Comparison of ENCODE assay signal across 8 mouse cellular contexts in genomic region chr6:113740236-113741217, GRCm38 (mm10). TPM values are rescaled to one million over a fixed set of nuclear protein-coding genes. Genes with fewer than 3 reads are reported as not detected.
DNase-seq lines count a peak whose midpoint lies in the region; ATAC-seq lines count a peak whose summit lies in the region.

Gene Sec13 (minus strand): TSS chr6:113740743.

- H3K4me3 ChIP-seq in heart, embryonic 11.5 days (ENCODE audit: low read depth, low read length), result peak within 1 kb of the TSS; percentile 94
- H3K4me3 ChIP-seq in kidney, embryonic 16.5 days (ENCODE audit: low read length), result peak within 1 kb of the TSS; percentile 83
- peak within 1 kb of the TSS; percentile 85 for H3K4me3 ChIP-seq in liver, embryonic 11.5 days (ENCODE audit: low read depth, low read length)
- H3K4me3 ChIP-seq in stomach, embryonic 14.5 days (ENCODE audit: low read depth, low read length), result peak within 1 kb of the TSS; percentile 77

- DNase-seq in B cell, adult 2 months, result peak; percentile 91
- peak; percentile 96 for DNase-seq in brain, adult 2 months (ENCODE audit: low read depth, low spot score)
- DNase-seq in liver, embryonic 11.5 days (ENCODE audit: low spot score), result peak; percentile 80
- DNase-seq in naive thymus-derived CD4-positive, alpha-beta T cell, adult 2 months (ENCODE audit: low read depth), result peak; percentile 92

- H3K9me3 ChIP-seq in heart, embryonic 11.5 days (replicated peaks; ENCODE audit: control insufficient read depth, low read length), result no peaks in the 10 kb centered on the region
- no peaks in the 10 kb centered on the region for H3K9me3 ChIP-seq in kidney, embryonic 16.5 days (ENCODE audit: low read length)
- H3K9me3 ChIP-seq in liver, embryonic 11.5 days (ENCODE audit: control insufficient read depth, low read length), result no peaks in the 10 kb centered on the region
- H3K9me3 ChIP-seq in stomach, embryonic 14.5 days (ENCODE audit: control insufficient read depth, low read depth, low read length), result no peaks in the 10 kb centered on the region

- ATAC-seq in erythroblast, adult 5-6 weeks (replicated peaks; ENCODE audit: low FRiP score, poor library complexity, severe bottlenecking), result peak; percentile 92
- peak; percentile 67 for ATAC-seq in heart, embryonic 11.5 days (replicated peaks; ENCODE audit: insufficient number of reproducible peaks, low FRiP score, low TSS enrichment)
- ATAC-seq in kidney, embryonic 16.5 days (ENCODE audit: low FRiP score, low TSS enrichment), result peak; percentile 83
- peak; percentile 83 for ATAC-seq in liver, embryonic 11.5 days (replicated peaks; ENCODE audit: low FRiP score)
- peak; percentile 75 for ATAC-seq in stomach, embryonic 14.5 days (ENCODE audit: insufficient number of reproducible peaks, insufficient read depth, low FRiP score, low read depth)

- WGBS in heart, embryonic 11.5 days (ENCODE audit: insufficient replicate concordance), result 7% methylated on average over 41 of the region's 41 CpGs
- WGBS in kidney, embryonic 16.5 days, result 7% methylated on average over 41 of the region's 41 CpGs
- 7% methylated on average over 41 of the region's 41 CpGs for WGBS in liver, embryonic 11.5 days
- WGBS in stomach, embryonic 14.5 days, result 7% methylated on average over 41 of the region's 41 CpGs

- H3K4me2 ChIP-seq in heart, embryonic 11.5 days, result peak within 1 kb of the TSS; percentile 91
- peak within 1 kb of the TSS; percentile 86 for H3K4me2 ChIP-seq in kidney, embryonic 16.5 days (replicated peaks; ENCODE audit: low read depth, low read length)
- peak within 1 kb of the TSS; percentile 73 for H3K4me2 ChIP-seq in liver, embryonic 11.5 days
- H3K4me2 ChIP-seq in stomach, embryonic 14.5 days (replicated peaks; ENCODE audit: low read depth, low read length), result peak within 1 kb of the TSS; percentile 92

- no peak within 1 kb of the TSS; the same call in none of the 2 replicates for H3K27ac ChIP-seq in heart, embryonic 11.5 days (ENCODE audit: low read depth, low read length)
- no peak within 1 kb of the TSS for H3K27ac ChIP-seq in kidney, embryonic 16.5 days (ENCODE audit: low read length)
- 0 out of 2 replicates have a peak within 1 kb of the TSS, but pooled peaks have one; percentile 4 for H3K27ac ChIP-seq in liver, embryonic 11.5 days (ENCODE audit: low read depth, low read length)
- H3K27ac ChIP-seq in stomach, embryonic 14.5 days (ENCODE audit: low read length), result 0 out of 2 replicates have a peak within 1 kb of the TSS, but pooled peaks have one; percentile 11

- peaks cover 11% of the 10 kb centered on the region for H3K36me3 ChIP-seq in heart, embryonic 11.5 days (ENCODE audit: control insufficient read depth, insufficient read depth, low read length)
- H3K36me3 ChIP-seq in kidney, embryonic 16.5 days (ENCODE audit: insufficient read depth, low read length), result peaks cover 11% of the 10 kb centered on the region
- peaks cover 19% of the 10 kb centered on the region for H3K36me3 ChIP-seq in liver, embryonic 11.5 days (ENCODE audit: control insufficient read depth, insufficient read depth, low read length)
- H3K36me3 ChIP-seq in stomach, embryonic 14.5 days (ENCODE audit: control insufficient read depth, insufficient read depth, low read length), result peaks cover 12% of the 10 kb centered on the region

- H3K9ac ChIP-seq in heart, embryonic 11.5 days (ENCODE audit: low read depth, low read length), result peak within 1 kb of the TSS; percentile 89
- H3K9ac ChIP-seq in kidney, embryonic 16.5 days (replicated peaks; ENCODE audit: low read length), result peak within 1 kb of the TSS; percentile 75
- H3K9ac ChIP-seq in liver, embryonic 11.5 days (ENCODE audit: low read depth, low read length), result peak within 1 kb of the TSS; percentile 82
- peak within 1 kb of the TSS; percentile 69 for H3K9ac ChIP-seq in stomach, embryonic 14.5 days (replicated peaks; ENCODE audit: low read depth, low read length)

- H3K4me1 ChIP-seq in heart, embryonic 11.5 days (ENCODE audit: control insufficient read depth, insufficient read depth, low read length), result peaks cover 6% of the 10 kb centered on the region
- peaks cover 9% of the 10 kb centered on the region for H3K4me1 ChIP-seq in kidney, embryonic 16.5 days (ENCODE audit: insufficient read depth, low read length)
- H3K4me1 ChIP-seq in liver, embryonic 11.5 days (replicated peaks; ENCODE audit: control insufficient read depth, insufficient read depth, low read length), result peaks cover 8% of the 10 kb centered on the region
- peaks cover 8% of the 10 kb centered on the region for H3K4me1 ChIP-seq in stomach, embryonic 14.5 days (ENCODE audit: control insufficient read depth, insufficient read depth, low read length)

- H3K27me3 ChIP-seq in heart, embryonic 11.5 days (ENCODE audit: control insufficient read depth, insufficient read depth, low read length), result peaks cover 7% of the 10 kb centered on the region; the same call in 1 of the 2 replicates
- H3K27me3 ChIP-seq in kidney, embryonic 16.5 days (ENCODE audit: insufficient read depth, low read length), result no peaks in the 10 kb centered on the region
- H3K27me3 ChIP-seq in liver, embryonic 11.5 days (replicated peaks; ENCODE audit: control insufficient read depth, insufficient read depth, low read length), result no peaks in the 10 kb centered on the region
- no peaks in the 10 kb centered on the region for H3K27me3 ChIP-seq in stomach, embryonic 14.5 days (ENCODE audit: control insufficient read depth, insufficient read depth, low read length)

RNA-seq across cellular contexts. Expression of gene Sec13, which starts in this region (rescaled TPM):
- 32.9 and 35.7 TPM in 2 replicates for total RNA-seq in erythroblast, adult 5-6 weeks (2015; ENCODE audit: low replicate concordance)
- total RNA-seq in erythroblast, adult 5-6 weeks (2017; ENCODE audit: low replicate concordance), result 29.3 and 45.0 TPM in 2 replicates
- polyA plus RNA-seq in heart, embryonic 11.5 days (2014; fragmentation: Nextera tagmentation; extraction: Ambion mirVana), result 246 and 266 TPM in 2 replicates
- polyA plus RNA-seq in kidney, embryonic 16.5 days (2015; fragmentation: Nextera tagmentation; extraction: Ambion mirVana), result 274 and 297 TPM in 2 replicates
- polyA plus RNA-seq in liver, embryonic 11.5 days (2014; fragmentation: Nextera tagmentation; extraction: Ambion mirVana), result 236 and 241 TPM in 2 replicates
- 260 and 268 TPM in 2 replicates for polyA plus RNA-seq in stomach, embryonic 14.5 days (2014; fragmentation: Nextera tagmentation; extraction: Ambion mirVana)

Comparison
In these comparisons a context has a peak if more than half of its experiments do, and no peak if none do; other contexts are left out.
1. H3K27ac ChIP-seq: peak in liver, embryonic 11.5 days (single experiment) and stomach, embryonic 14.5 days (single experiment); none in heart, embryonic 11.5 days (single experiment) and kidney, embryonic 16.5 days (single experiment).
2. Peak in every context shown above with its lines, with median percentiles within 50 percentile points of each other: DNase-seq, ATAC-seq, H3K4me2 ChIP-seq, H3K4me3 ChIP-seq and H3K9ac ChIP-seq.